Mouse (Mus musculus): ENCODE results near the gene Zic4. TPM values are rescaled to one million over a fixed set of nuclear protein-coding genes. Genes with fewer than 3 reads are reported as not detected.

The Zic4 gene
- not detected for total RNA-seq (2021)
- long read RNA-seq, experiment 1: 0 reads
- long read RNA-seq, experiment 2: 0 reads

DNA sequence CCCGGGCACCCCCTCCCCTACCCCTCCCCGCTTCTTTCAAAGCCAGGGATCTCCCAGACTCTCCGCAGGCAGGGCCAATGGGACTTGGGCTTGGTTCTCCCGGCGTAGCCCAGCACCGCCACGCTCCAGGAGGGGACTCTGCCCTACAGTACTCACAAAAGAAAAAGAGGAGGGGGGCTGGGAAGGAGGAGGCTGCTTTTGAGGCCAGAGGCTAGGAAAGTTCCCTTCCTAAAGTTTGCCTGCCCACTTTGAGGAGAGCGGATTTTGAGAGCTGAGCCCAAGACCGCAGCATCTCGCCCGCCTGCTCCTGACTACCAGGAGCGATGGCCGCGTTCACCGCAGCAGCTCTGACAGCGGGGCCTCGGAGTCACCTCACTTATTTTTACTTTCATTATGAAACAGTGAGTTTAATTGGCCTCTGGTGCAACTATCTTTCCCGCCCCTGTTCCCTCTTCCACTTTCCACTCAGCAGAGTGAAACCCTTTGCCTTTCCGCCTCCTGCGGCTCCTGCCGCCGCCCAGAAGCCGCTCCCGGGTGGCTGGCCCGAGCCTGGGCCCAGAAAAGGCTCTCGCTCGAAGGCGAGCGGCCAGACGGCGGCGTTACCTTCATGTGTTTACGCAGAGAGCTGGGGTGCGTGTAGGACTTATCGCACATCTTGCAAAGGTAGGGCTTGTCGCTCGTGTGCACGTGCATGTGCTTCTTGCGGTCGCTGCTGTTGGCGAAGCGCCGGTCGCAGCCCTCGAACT is at the start of gene Zic4:
Gene Zic4, plus strand, starts transcription at position 558 of the 746 bp plus-strand sequence.
- no peak for DNase-seq

DNA sequence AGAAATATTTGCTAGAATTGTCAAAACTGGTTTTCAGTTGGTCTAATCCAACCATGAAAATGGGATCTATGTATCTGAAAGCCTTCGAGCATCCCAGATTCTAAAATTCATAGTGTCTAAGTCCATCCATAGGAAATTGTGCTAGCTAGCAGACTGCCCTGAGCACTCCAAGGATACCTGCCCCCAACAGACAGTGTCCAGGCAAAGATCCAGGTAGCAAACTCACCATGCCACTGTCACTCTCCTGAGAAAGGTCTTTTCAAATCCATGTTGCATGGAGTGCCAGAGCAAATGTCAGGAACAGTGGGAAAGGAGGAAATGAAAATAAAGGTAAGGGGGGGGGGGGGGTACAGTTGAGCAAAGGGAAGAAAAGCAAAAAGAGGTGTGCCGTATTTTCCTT is 14.6 kb upstream of the Zic4 start:
- DNase-seq: no peak

DNA sequence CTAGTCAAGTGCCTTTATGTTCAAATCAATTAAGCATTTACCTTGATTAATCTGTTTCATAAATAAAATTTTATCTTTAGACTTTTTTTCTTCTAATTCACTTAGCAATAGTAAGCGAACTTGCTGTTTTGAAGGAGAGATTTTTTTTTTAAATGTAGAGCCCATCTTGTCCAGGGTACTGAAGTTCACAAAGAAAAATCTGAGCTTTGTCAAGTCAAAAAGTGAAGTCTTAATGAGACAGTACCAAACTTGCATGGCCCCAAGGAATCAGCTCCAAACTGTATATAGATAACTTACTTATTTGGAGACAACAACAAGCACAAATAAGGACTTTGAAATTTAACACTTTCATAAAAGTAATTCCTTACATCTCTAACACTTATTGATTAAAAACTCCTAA is 13.5 kb upstream of the Zic4 start:
- DNase-seq: no peak

DNA sequence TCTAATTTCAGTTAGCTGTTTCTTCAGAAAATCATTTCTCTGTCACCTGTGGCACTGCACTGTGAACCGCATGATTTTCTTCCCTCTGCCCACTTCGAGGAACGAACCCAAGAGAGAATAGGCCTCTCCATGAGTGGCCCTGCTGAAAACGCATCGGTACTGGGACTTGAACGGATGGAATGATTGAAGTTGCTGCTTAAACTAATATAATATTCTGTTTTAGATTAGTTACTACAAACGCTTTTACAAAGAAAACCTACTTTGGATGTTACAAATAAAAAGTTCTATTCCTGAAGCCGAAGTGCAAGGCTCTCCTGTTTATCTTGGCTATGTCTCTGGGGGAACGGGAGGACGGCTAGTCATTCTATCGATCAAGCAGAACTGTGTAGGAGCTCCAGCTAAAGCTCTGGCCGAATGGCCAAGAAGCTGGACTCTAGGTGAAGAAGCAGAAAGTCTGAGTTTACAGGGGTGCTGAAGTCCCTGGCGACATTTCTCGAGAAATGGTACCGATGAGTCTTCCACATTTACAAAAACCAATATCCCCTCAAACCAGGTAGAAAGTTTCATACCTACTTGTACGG is 11.9 kb upstream of the Zic4 start:
- no peak for DNase-seq

GRCm38 (mm10) chr9:91350861-91351291 is 11.3 kb upstream of the Zic4 start:
- DNase-seq: no peak

DNA sequence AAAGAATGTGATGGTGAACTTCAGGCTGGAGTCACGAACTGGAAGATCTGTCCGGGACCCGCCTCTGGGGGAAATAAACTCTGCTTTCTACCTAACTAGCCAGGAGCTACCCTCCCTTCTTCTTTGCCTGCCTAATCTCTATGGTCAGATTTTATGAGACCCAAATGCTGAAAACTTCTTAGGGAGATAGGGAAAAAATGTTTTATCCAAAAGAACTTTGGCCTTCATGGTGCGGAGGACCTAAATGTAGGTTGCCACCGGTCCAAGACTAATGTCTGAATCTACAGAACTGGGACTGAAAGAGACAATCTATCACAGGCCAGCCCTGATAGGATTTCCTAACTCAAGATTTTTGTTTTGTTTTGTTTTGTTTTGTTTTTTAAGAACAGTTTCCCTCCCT is 10.9 kb upstream of the Zic4 start:
- DNase-seq: no peak

DNA sequence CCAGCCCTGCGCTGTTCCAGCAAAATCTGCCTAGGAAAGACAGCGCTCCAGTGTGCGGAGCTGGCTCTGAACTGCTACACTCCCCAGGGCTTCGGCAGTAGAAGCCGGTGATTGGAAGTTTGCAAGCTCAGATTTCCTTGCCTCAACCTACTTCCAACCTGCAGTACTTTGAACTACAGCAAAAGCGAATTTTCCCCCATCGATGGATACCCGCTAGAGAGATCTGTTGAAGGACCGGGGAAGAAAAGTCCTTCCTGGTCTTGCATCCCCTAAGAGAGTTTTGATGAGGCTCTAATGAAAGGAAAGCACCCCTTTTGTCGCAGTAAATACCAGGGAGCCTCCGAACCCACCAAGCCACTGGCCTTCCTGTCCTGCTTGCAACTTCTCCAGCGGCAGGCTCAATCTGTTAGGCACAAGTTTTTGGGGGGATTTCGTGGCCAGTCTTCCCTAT is 10.2 kb upstream of the Zic4 start:
- DNase-seq: no peak

- no peak for DNase-seq
These were observed 9.4 kb upstream of the Zic4 start for GRCm38 (mm10) chr9:91352786-91353185.

DNA sequence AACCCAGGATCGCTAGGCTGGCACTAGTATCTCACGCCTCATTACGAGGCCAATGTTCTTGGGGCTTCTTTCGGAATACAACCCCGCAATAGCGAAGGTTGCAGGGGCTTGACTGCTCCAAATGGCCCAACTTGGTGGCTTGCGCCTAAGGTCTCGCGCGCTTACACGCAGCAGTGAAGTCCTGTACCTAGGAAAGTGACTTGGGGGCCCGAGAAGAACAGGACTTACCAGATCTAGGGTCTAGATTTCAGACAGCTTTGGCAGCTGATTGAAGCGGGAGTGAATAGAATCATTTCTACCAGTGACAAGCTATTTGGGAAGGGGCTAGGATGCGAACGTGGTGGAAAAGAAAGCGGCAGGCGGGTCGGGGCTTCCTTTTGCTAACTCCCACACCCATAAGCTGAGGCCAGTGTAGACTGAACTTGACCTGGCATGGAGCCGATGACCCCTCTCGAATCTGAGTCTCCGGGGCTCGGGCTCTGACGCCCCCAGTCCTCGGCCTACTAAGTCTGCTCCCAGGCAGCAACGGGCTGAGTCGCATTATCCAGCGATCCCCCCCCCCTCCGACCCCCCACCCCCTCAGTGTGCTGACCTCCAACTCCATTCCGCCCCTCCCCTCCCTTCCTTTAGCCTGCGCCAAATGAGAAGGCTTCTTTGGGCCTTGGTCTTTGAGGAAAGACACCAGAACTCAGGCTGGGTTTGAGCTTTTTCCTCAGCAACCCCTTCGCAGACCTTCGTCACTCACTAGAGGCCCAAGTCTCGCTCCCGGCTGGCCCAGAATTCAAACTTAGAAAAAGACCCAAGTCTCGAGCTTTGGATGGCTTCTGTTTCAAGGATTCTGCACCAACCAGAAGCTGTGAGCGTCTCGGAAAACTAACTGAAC is 8.4 kb upstream of the Zic4 start:
- DNase-seq: no peak

GRCm38 (mm10) chr9:91354434-91355269 is 7.6 kb upstream of the Zic4 start:
- DNase-seq: no peak

- DNase-seq: no peak
These were observed 7.0 kb upstream of the Zic4 start for GRCm38 (mm10) chr9:91355270-91355589.

GRCm38 (mm10) chr9:91355629-91356352 is 6.4 kb upstream of the Zic4 start:
- no peak for DNase-seq

DNA sequence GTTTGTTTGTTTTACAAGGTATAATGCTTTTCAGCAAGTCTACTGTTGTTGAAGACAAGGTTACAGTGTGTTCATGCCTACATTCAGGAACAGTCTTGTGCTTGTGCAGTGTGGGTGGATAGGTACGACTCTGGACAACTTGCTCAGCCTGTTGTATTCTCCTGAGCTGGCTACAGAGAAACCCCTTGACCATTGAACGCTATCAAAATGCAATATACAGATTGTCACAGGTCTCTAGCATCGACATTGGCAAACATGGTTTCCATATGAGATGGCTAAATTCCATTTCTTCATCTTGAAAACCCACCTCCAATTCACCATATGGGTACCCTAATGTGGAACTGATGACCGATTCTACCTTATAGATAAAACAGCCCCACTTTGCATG is 5.9 kb upstream of the Zic4 start:
- no peak for DNase-seq

DNA sequence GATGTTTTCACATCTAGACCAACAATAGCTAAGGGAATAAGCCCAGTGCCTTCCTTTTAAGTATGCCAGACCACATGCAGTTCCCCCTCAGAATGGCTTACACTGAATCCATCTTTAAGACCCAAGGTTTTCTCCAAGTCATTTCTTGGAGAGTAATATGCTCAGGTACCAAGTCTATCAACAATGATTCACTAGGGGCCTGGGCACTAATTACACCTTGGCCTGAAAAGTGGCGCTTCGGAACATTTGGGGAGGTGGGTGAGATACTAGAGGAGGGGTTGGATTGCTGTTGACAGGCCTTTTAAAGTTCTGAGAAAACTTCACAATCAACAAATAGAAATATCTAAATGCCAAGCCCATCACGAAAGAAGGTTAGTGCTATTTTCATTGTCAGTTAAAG is 4.9 kb upstream of the Zic4 start:
- DNase-seq: no peak

DNA sequence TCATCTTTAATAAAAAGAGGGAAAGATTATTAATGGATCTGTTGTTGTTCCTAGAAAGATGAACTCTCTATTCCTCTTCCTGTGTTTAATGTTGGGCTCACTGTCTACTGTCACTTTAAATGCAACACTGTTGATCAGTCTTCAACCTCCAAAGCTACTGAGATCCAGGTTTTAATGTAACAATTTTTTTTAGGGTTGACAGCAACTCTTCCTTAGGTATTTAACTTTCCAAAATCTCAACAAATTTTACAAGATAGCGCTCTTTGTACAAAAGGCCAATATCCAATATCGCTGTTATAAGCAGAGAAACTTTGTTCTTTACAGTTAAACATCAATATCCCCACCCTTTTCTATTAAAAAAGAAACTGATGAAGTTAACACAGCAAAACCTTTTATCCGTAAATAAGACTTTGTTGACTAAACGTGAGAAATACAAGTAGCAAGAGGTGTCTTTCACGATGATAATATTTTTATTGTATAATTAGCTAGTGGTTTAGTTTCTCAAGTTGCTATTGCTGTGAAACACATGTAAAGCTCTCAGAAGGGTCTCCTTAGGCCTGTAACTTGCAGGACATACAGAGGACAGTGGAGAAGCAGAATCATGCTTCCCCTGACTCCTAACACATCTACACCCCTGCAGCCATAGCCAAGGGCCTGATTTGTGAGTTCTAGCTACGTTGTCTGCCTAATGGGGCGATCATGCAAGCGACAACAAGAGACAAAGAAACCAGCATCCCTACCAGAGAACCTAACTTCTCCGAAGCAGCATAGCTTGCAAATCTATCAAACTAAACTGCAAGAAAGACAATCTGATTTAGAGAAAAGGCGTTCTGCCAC is 3.1 kb upstream of the Zic4 start:
- no peak for DNase-seq

GRCm38 (mm10) chr9:91360151-91361032 is 1.8 kb upstream of the Zic4 start:
- DNase-seq: no peak

- DNase-seq: no peak
These were observed 969 bp upstream of the Zic4 start for GRCm38 (mm10) chr9:91361033-91361855.

GRCm38 (mm10) chr9:91363011-91363730 is 958 bp downstream of the Zic4 start:
- DNase-seq: no peak
